Mouse (Mus musculus) heart, postnatal 0 days (tissue): ENCODE measurements around the gene Slc22a23.

Source experiments
- CTCF ChIP-seq: IDR thresholded peaks from 2 replicates; pipeline ENCODE4 v1.5.1; 2016; ENCODE audit warnings: antibody characterized with exemption, control low read depth, low read depth
- EP300 ChIP-seq: IDR thresholded peaks from 2 replicates; pipeline ENCODE4 v1.6.1; 2016; ENCODE audit warnings: antibody characterized with exemption, low read depth

DNA sequence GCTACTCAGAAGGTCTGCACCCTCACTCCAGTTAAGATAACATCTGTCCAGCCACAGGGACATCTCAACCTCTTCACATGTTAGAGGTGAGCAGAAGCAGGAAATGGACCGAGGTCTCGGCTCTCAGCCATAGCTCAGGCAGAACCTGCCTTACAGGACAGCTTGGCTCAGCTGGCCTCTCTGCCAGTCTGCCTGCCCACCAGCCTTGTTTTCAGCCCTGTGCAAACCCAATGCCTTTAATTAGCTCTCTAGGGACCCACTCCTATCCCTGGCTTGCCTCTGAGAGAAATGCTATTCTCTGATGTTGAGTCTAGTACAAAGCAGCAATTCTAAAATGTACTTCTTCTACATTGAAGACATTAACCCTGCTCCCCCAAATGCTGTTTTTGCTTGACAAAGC, 73.3 kb downstream of the Slc22a23 start:
- no peak for TF ChIP-seq CTCF
- TF ChIP-seq EP300, result no peak
